Mouse (Mus musculus) gastrocnemius, postnatal 25 days (tissue): Measurements from ENCODE around the gene Ptpn21. TPM values are rescaled to one million over a fixed set of nuclear protein-coding genes. Genes with fewer than 3 reads are reported as not detected.

Experiments used
- DNase-seq: peaks from one replicate; pipeline ENCODE4 v3.0.0; 2022
- total RNA-seq, 2 experiments: library from RNA; stranded (reverse); gene quantifications; 1 replicate in 1 of 2; 2 replicates in 1 of 2; pipeline ENCODE4 v1.2.3; 2021

The Ptpn21 gene
- total RNA-seq, 2 experiments from 2014 or later, result 21.4 to 31.3 TPM

GRCm38 (mm10) chr12:98724224-98724623 lies 13.0 kb downstream of the Ptpn21 start:
- DNase-seq, result no peak

DNA sequence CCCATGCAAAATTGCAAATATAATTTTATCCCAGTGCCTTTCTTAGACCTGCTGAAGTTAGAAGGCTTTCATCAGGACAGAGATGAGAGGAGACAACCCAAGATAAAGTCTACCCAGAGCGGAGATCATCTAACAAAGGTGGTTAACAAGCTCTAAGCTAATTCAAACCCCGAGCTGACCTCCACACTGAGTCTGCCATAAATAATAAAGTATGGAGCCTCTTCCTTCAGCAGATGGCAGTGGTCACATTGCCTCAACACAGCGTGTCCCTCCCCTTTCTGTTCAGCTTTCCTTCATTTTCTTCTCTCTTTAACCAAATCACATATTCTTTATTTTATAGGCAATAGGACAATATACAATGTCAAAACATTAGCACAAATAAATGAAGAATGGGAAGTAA lies 16.2 kb downstream of the Ptpn21 start:
- no peak for DNase-seq

DNA sequence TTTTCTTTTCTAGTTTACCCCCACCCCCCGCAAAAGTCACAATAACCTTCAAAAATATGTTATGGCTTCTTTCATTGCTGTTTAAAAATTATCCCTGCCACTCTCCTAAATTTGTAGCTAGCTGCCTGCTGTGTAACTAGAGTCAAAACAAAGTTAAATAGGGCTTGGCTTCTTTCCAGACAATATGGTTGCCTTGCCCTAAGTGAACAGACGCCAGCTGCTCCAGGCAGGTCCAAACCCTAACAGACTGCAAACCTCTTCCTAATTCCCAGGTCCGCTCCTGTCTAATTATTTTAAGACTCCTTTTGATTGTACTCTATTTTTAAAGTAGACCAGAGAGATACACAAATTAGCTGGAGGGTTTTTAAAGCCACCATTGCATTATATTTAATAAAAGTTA lies 16.6 kb downstream of the Ptpn21 start:
- no peak for DNase-seq

DNA sequence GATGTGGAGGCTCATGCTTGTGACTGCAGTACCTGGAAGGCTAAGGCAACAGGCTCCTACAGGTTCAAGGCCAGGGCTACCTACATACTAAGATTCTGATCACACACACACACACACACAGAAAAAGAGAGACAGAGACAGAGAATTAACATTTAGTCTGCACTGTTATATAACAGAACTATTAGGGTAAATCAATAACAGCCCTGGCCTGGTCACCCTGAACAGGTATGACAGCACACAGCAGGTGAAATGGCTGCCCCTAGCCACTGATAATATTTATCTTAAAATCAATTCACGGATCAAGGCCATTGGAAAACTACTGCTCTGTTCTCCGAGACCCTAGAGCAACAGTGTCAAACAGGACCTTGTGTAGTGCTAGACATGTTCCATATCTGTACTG lies 21.1 kb downstream of the Ptpn21 start:
- no peak for DNase-seq

GRCm38 (mm10) chr12:98714757-98715156 lies 22.4 kb downstream of the Ptpn21 start:
- no peak for DNase-seq

GRCm38 (mm10) chr12:98713621-98714103 lies 23.5 kb downstream of the Ptpn21 start:
- DNase-seq, result no peak

- no peak for DNase-seq
These were observed 24.4 kb downstream of the Ptpn21 start for GRCm38 (mm10) chr12:98712819-98713218.

DNA sequence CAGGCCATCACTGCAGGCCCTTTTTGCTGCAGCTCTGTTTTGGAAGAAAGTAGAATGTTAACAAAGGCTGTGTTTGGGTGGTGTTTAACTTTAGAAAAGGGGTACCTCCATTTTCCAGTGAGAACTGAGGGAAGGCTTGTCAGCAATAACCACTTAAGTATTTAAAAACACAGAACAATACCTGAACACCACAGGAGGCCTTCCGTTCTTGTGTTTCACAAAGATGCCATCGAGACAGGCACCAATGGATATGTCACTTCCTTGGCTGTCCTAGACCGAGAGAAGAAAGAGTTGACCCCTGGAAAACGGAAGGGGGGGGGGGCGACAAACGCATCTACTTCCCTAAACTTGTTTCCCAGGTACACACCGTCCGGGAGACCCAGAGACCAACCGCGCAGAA lies 33.2 kb downstream of the Ptpn21 start:
- no peak for DNase-seq

DNA sequence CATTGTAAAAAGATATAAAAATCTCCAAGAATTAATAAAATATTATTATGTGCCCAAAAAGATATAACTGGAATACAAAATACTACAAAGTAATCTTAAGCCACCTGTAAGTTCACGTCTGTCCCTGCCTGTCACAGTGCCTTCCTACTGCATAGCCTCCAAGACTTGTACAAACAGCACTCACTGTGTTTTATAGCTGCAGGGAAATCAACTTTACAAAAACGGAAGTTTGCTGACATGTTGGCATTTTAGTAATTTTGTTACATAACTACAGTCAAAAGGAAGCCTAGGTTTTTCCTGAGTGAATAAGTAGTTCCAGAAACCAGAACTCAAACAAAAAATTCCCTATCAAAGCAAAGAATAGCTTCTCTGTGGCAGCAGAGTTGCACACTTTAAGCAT lies 33.7 kb downstream of the Ptpn21 start:
- no peak for DNase-seq

GRCm38 (mm10) chr12:98701564-98701963 lies 35.6 kb downstream of the Ptpn21 start:
- no peak for DNase-seq

DNA sequence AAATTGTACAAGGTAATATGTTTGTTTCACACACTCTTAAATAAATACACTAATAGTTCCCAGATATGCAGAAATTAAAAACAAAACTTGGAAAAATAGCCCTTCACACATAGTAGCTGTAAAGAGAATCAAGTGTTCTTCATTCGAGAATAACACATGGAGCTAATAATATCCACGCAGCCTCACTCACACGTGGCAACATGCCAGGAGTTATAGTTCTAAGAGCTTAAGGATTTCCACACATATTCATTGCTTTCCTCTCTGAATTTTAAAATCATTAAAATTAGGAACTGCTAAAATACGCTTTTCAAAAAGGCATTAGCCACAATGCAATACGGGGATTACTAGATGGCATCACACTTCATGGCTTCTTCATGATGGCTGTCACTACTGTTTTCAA lies 40.0 kb downstream of the Ptpn21 start:
- DNase-seq, result no peak

GRCm38 (mm10) chr12:98690230-98690629 lies 47.0 kb downstream of the Ptpn21 start:
- DNase-seq, result no peak

DNA sequence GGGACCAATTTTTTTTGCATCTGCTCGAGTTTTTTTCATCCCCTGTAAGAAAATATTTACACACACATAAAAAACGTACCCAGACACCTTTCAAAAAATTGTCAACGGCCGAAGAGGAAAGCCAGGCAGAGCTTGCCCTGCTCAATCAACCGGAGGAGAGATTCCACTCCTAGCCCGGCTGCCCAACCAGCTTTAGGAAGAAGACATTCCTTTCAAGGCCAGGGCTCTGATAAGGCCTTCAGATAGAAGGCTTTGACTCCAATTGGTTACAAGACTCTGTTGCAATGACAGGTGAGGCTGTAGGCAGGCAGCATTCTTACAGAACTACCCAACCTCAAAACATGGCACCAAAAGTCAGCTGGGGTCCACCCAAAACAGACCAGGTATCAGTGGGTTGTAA lies 53.6 kb downstream of the Ptpn21 start:
- DNase-seq, result no peak

DNA sequence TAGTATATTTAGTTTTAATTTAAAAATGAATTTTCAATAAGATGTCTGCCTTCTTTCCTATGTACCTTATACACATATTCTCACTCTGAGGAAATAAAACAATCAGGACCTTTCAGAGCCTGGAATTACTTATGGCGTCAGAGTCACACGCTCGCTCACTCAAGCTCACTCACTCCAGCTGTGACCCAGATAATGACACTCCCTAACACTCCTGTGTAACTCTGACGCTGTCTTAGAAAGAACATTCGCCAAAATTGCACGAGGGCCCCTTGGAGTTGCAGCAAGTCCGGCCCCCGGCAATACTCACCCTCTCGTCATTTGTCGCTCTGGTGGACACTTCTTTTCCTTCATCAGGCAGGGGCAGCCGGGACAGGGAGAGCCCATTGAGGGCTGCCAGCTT lies 54.0 kb downstream of the Ptpn21 start:
- no peak for DNase-seq

DNA sequence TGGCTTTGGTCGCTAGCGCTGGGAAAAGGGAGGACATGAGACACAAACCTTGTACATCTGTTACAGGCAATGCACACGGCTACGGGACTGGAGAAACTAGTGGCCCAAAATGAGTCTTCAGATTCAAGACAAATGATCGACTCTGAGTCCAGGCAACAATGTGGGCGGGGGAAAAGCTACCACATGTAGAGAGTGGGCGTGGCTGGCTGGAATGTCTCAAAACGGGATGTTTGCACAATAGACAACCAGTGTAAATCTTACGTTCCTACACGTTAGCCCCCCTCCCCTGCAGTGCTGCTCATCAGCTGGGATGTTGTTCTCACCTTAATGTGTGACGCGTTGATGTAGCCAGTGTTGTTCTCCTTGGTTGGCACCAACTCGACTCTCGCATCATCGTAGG lies 55.0 kb downstream of the Ptpn21 start:
- DNase-seq, result no peak

DNA sequence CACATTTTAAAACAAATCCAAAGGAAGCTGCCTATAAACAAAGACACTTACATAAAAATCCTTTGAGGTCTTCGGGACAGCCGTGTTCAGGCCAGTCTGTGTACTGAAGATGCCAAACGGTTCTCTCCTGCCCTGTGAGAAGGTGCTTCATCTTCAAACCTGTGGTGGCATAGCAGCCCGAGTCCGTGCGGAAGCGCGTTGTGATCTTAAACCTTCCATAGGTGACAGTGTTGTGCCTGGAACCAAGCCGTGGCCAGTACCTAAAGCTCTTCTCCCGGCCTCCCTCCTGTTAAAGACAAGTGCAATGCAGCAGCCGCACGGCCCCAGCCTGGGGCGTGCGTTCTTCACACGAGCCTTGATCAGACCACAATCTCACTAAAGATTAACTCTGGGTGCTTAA lies 57.3 kb downstream of the Ptpn21 start:
- no peak for DNase-seq

DNA sequence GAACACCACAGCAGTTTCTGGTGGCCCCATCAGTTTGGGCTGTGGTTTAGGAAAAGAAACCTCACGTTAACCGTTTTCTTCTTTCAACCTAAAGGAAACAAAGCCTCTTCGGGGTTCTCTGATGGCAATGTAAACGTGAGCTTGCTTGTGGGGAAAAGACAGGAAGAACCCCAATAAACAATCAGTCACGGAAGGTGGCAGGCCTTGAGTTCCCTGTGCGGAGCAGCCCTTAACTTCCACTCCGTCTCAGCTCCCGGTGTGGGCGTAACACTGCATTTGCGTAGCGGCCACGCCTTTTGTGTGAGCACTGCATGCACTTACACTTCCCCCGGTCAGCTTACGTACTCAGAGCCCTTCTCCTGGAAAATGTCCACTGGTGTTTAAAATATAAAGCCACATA lies 59.9 kb downstream of the Ptpn21 start:
- no peak for DNase-seq

GRCm38 (mm10) chr12:98676861-98677260 lies 60.3 kb downstream of the Ptpn21 start:
- DNase-seq, result no peak

- peak; percentile 53 for DNase-seq
These were observed 62.5 kb downstream of the Ptpn21 start for GRCm38 (mm10) chr12:98674627-98675143.

DNA sequence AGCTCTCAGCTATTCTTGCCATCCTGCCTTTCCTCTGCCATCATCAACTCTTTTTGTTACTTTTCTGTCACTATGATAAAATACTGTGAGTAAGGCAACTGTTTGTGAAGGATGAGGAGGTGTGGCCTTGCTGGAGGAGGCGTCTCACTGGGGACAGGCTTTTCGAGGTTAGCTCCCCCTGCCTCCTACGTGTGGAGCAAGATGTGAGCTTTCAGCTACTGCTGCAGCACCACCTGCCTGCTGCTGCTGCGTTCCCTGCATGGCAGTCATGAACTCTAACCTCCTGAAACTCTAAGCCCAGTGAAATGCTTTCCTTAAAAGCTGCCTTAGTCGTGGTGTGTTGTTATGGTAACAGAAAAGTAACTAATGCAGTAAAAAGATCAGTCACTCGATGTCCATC lies 63.3 kb downstream of the Ptpn21 start:
- no peak for DNase-seq

- no peak for DNase-seq
These were observed 66.8 kb downstream of the Ptpn21 start for GRCm38 (mm10) chr12:98670429-98670828.

- DNase-seq, result no peak
These were observed 67.3 kb downstream of the Ptpn21 start for GRCm38 (mm10) chr12:98669864-98670263.

DNA sequence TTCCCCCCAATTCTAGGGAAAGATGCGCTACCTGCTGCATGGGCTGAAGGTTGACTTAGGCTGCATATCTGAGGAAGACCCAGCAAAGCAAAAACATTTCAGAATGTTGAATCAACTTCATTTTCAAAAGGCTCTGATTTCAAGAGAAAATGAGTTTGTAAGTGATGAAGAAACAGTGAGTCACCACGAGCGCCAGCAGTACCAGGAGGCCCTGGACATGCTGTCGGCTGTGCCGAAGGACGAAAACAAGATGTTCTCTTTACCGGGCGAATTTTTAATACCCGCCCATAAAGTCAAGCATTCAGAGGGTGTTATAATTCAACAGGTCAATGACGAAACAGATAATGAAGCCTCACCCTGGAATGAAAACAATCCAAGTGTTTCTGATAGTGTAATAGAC lies 68.1 kb downstream of the Ptpn21 start:
- no peak for DNase-seq

DNA sequence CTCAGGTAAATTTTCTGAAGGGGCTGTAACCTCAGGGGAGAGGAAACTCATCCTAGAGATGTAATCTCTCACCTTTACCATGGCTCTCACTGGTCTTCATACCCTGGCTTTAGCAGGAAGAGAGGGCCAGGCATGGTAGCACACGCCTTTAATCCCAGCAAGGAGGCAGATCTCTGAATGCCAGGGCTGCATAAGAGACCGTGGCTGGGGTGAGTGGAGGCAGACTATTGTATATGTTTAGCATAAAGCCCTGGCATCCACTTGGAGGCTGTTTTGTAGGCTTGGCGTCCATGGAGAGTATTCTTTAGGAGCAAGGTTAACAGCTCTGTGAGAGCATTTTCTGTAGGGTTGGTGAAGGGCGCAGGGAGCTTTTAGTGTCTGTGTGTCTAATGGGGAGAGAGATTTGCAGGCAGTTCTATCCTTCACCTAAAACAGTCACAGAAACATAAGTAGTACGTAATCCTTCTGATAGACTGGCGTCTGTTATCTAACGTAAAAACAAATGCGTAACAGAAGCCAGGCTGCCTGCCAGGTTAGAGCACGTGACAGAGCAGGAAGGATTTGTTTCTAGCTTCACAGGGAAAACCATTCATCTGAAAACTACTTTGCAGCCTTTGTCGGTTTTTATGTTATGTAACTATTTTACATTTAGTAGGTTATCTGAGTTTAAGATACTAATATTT lies 68.9 kb downstream of the Ptpn21 start:
- DNase-seq, result no peak
